Mouse (Mus musculus) intestine, embryonic 15.5 days (tissue): ENCODE data around the gene Esyt3. TPM values are rescaled to one million over a fixed set of nuclear protein-coding genes. Genes with fewer than 3 reads are reported as not detected.

Experiments used
- ATAC-seq: fragments of 200-750 bp; cut with Nextera tagmentation; 2 replicates; pipeline ENCODE4 v1.8.0; 2017; ENCODE audit warnings: moderate TSS enrichment, moderate library complexity
- H3K27ac ChIP-seq: fragments of 300-500 bp; sonication (generic); 2 replicates; pipeline ENCODE4 v1.5.1; 2015; ENCODE audit warnings: mild to moderate bottlenecking, inconsistent platforms
- H3K27me3 ChIP-seq: fragments of 300-500 bp; sonication (generic); replicated peaks from 2 replicates; pipeline ENCODE4 v1.6.1; 2015; ENCODE audit warnings: inconsistent platforms
- H3K36me3 ChIP-seq: fragments of 300-500 bp; sonication (generic); 2 replicates; pipeline ENCODE4 v1.6.1; 2015; ENCODE audit warnings: inconsistent platforms
- H3K4me1 ChIP-seq: fragments of 300-500 bp; sonication (generic); replicated peaks from 2 replicates; pipeline ENCODE4 v1.6.1; 2015; ENCODE audit warnings: inconsistent platforms
- H3K4me2 ChIP-seq: fragments of 300-500 bp; sonication (generic); replicated peaks from 2 replicates; pipeline ENCODE4 v1.6.1; 2015; ENCODE audit warnings: mild to moderate bottlenecking, inconsistent platforms
- H3K4me3 ChIP-seq: fragments of 300-500 bp; sonication (generic); replicated peaks from 2 replicates; pipeline ENCODE4 v1.5.1; 2015; ENCODE audit warnings: inconsistent platforms
- H3K9ac ChIP-seq: fragments of 300-500 bp; sonication (generic); 2 replicates; pipeline ENCODE4 v1.6.1; 2015; ENCODE audit warnings: inconsistent platforms
- H3K9me3 ChIP-seq: fragments of 300-500 bp; sonication (generic); 2 replicates; pipeline ENCODE4 v1.6.1; 2016; ENCODE audit warnings: inconsistent platforms
- WGBS: fragments of 180-500 bp; shearing (Covaris S2); methylation state at CpG from one replicate; pipeline ENCODE4 v1.1.7; 2015; 5-methylcytosine and 5-hydroxymethylcytosine counted together
- polyA plus RNA-seq: library from polyadenylated mRNA; unstranded; fragments of >200 nt; fragmentation: Nextera tagmentation; extraction: Ambion mirVana; gene quantifications from 2 replicates; pipeline ENCODE4 v1.2.1, GENCODE M21; 2015

Esyt3 gene
- polyA plus RNA-seq, 1 experiment from 2014 or later, result 0.53 TPM

DNA sequence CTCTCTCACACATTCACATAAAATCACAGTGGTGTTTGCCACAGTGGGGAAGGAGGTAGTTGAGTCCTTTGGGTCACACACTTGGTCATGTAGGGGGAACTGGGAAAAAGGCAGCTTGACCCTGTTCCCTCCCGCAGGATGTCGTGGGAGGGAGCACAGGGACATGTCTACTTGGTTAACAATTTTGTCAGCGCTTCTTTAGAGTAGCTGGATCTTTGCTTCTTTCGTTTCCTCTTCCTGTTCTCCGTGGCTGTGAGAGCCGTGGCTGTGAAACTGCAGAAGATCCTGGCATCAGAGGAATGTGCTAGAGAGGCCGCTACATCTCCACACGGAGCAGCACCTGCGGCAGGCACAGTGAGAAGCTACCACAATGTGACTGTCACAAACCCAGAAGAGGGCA is 24.2 kb upstream of the Esyt3 start:
- H3K4me1 ChIP-seq, result no peaks in the 10 kb centered on the region
- H3K27me3 ChIP-seq, result no peaks in the 10 kb centered on the region
- no peak overlapping the region for H3K4me2 ChIP-seq
- no peak for ATAC-seq
- H3K4me3 ChIP-seq, result no peak overlapping the region
- WGBS, result 67% methylated on average over 9 of the region's 9 CpGs
- H3K9me3 ChIP-seq, result no peaks in the 10 kb centered on the region
- no peak overlapping the region for H3K9ac ChIP-seq
- H3K36me3 ChIP-seq, result no peaks in the 10 kb centered on the region
- no peak overlapping the region for H3K27ac ChIP-seq

DNA sequence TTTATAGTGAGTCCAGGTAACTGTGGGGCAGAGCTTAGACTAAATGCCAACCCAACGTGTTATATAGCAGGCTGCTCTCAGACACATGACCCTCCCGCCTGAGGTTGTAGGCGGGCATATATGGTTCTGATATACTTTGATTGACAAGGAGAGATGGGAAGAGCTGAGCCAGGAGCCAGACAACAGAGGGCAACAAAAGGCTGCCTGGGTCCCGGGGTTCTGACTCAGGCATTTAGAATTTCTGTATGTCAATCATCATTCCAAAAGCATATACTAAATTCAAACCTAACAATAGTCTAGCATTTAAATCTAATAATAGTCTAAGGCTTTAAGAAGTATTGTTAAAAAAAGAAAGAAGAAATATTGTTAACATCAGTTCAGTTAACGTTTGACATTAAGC is 20.8 kb upstream of the Esyt3 start:
- ATAC-seq, result no peak
- Histone ChIP-seq H3K9ac (no peak overlapping the region), H3K4me3 (no peak overlapping the region), H3K27me3 (no peaks in the 10 kb centered on the region), H3K36me3 (no peaks in the 10 kb centered on the region), H3K9me3 (no peaks in the 10 kb centered on the region), H3K27ac (no peak overlapping the region), H3K4me1 (no peaks in the 10 kb centered on the region; the same call in 1 of the 2 replicates), H3K4me2 (no peak overlapping the region)
- 64% methylated on average over 5 of the region's 5 CpGs for WGBS

DNA sequence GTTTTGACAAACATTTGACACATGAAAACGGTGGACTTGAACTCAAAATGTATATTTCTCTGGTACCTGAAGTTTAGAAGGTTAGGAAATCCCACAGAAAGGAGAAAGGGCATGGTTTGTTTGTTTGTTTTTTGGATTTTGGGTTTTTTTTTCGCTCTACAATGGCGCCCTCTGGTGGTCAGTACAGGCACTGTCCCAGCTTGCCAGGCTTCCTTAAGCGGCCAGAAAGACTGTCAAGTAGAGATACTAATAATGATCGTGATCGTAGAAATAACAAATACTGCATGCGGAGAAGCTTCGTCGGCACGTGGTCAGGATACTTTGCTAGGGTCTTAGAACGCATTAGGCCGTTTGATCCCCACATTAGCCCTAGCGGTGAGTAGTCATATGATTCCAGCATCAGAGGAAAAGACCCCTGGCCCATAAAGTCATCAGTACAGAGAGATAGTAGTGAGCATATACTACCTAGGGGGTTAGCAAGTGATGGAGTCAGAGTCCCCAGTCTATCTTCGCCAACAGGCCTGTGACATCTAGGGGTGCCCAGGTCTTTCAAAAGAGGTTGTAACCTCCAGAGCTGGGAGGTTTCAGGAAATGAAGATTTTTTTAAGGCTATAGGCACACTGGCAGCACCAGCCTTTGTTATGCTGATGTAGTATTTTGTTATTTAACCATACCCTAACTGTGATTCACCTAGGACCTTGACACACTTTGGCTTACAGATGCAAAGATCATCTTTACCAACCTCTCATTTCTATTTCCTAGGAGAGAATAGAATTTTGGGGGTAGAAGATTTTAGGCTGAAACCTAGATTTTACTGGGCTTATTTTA is 18.4 kb upstream of the Esyt3 start:
- H3K9me3 ChIP-seq, result no peaks in the 10 kb centered on the region
- no peaks in the 10 kb centered on the region for H3K36me3 ChIP-seq
- no peak overlapping the region for H3K4me3 ChIP-seq
- ATAC-seq, result no peak
- no peak overlapping the region for H3K27ac ChIP-seq
- no peak overlapping the region for H3K9ac ChIP-seq
- no peak overlapping the region for H3K4me2 ChIP-seq
- 8% methylated on average over 14 of the region's 14 CpGs for WGBS
- no peaks in the 10 kb centered on the region; the same call in 1 of the 2 replicates for H3K4me1 ChIP-seq
- no peaks in the 10 kb centered on the region for H3K27me3 ChIP-seq

DNA sequence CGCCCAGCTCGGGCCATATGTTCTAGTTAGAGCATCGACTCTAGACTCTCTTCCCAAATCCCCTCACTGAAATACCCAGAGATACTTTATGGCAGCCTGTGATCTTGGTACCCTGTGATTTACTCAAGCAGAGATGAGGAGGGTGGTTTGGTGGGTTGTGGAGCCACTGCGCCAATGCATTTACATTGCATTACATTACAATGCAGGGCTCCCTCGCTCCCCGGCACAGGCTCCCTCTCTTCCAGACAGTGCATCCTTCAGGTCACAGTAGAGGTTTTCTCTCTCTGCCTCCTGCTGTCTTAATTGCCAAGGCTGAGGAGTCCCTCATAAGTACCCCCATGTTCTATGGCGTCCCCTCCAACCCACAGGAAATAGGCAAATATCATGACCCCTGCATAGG is 10.1 kb upstream of the Esyt3 start:
- Histone ChIP-seq H3K9ac (no peak overlapping the region), H3K4me1 (no peaks in the 10 kb centered on the region), H3K27me3 (no peaks in the 10 kb centered on the region), H3K9me3 (no peaks in the 10 kb centered on the region), H3K4me2 (no peak overlapping the region), H3K4me3 (no peak overlapping the region), H3K27ac (no peak overlapping the region), H3K36me3 (no peaks in the 10 kb centered on the region)
- WGBS, result 80% methylated on average over 7 of the region's 7 CpGs
- ATAC-seq, result no peak

DNA sequence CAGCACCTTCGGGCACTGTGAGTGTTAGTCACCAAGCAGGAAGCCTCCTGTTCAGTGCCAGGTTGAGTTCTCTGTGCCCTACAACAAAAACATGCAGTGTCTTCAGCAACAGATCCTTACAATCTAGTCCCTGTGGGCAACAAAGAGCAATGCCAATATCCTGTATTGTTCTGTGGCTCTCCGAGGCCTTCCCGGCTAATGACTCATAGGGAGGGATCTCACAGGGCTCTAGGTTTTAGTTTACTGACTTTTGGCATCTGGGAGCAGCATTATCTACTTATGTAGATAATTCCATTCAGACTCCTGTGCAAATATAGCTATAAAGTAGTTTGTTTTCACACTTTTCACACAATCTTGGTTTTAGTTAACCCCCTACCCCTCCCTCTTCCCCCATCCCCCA is 7.5 kb upstream of the Esyt3 start:
- Histone ChIP-seq H3K36me3 (no peaks in the 10 kb centered on the region), H3K4me2 (no peak overlapping the region), H3K9me3 (no peaks in the 10 kb centered on the region), H3K27ac (no peak overlapping the region), H3K4me1 (no peaks in the 10 kb centered on the region), H3K9ac (no peak overlapping the region), H3K27me3 (no peaks in the 10 kb centered on the region), H3K4me3 (no peak overlapping the region)
- 55% methylated on average over 3 of the region's 3 CpGs for WGBS
- ATAC-seq, result no peak

DNA sequence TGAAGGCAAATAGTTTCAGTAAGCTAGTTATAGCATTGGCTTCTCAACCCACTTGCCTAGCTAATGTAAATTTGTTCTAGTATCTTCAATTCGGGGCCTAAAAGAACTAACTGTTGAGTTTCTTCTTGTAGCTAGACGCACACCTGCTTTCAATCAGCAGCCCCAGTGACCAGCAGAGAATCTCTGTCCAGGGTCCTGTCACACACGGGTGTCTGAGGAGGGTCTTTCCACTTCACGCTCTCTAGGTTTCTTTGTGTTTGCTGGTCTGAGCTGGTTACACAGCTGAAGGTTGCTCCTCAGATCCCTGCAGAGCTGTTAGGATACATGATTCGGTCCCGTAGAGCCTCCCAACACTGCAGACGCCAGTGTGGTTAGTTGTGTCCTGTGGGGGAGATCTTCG is 4.7 kb upstream of the Esyt3 start:
- Histone ChIP-seq H3K36me3 (no peaks in the 10 kb centered on the region), H3K4me2 (no peak overlapping the region), H3K9ac (no peak overlapping the region), H3K9me3 (no peaks in the 10 kb centered on the region), H3K4me1 (peaks cover 4% of the 10 kb centered on the region; the same call in 1 of the 2 replicates), H3K27me3 (peaks cover 13% of the 10 kb centered on the region), H3K27ac (no peak overlapping the region), H3K4me3 (no peak overlapping the region)
- WGBS, result 60% methylated on average over 8 of the region's 8 CpGs
- no peak for ATAC-seq

DNA sequence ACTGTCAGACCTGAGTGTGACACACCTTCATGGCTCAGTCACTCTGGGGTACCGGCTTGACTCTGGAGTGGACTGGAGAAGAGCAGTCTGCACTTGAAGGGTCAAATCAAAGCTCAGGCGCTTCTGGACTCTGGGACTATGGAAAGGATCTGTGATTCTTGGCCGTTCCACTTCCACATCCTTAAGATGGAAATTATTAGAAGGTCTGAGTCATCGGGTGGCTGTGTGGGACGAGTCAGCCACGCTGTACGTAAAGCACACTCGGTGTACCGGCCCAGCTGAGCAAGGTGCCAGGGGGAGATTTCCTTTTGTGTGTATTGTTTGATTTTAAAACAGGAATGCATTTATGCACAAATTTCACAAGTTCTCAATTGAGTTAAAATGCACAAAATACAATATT is 3.6 kb upstream of the Esyt3 start:
- H3K27ac ChIP-seq, result no peak overlapping the region
- WGBS, result 86% methylated on average over 9 of the region's 9 CpGs
- H3K9ac ChIP-seq, result no peak overlapping the region
- peaks cover 11% of the 10 kb centered on the region; the same call in 1 of the 2 replicates for H3K4me1 ChIP-seq
- no peaks in the 10 kb centered on the region for H3K9me3 ChIP-seq
- H3K27me3 ChIP-seq, result peaks cover 23% of the 10 kb centered on the region
- no peak for ATAC-seq
- H3K4me3 ChIP-seq, result no peak overlapping the region
- no peak overlapping the region for H3K4me2 ChIP-seq
- no peaks in the 10 kb centered on the region for H3K36me3 ChIP-seq

DNA sequence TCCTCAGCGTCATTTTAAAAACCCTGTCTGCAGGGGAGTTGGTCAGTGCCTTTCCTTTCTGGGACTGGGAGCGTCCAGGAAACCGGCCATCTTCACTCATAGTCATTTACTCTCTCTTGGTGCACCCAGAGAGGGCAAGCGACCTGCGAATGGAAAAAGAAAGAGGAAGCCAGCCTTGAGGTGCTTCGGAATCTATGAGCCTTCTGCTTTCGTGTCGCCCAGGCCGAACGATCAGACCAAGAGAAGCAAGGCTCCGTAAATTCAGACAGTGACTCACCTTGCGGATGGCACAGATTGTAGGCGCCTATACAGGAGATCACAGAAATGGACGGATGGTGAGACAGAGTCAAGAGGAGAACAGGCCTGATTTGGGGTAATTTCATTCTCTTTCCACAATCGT is 655 bp upstream of the Esyt3 start:
- Histone ChIP-seq H3K4me3 (no peak overlapping the region), H3K4me1 (peaks cover 11% of the 10 kb centered on the region; the same call in 1 of the 2 replicates), H3K9ac (no peak overlapping the region), H3K36me3 (no peaks in the 10 kb centered on the region), H3K9me3 (no peaks in the 10 kb centered on the region), H3K27ac (no peak overlapping the region), H3K27me3 (peaks cover 38% of the 10 kb centered on the region), H3K4me2 (no peak overlapping the region)
- no peak for ATAC-seq
- whole genome bisulfite sequencing, result 90% methylated on average over 15 of the region's 15 CpGs

DNA sequence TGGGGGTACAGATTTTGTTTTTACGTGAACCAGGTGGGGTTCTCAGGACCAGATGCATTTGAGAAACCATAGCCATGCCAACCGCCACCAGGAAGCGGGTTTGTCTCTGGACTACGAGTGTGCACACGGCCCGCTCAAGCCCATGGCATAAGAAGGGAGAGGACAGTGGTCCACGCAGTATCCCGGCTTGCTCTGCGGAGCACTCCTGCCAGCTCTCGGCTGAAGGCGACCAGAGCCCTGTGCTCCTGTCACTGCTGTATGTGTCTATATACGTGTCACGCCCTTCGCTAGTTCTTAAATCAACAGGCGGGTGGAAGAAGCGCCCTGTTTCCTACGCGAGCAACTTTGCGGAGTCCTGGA is 816 bp downstream of the Esyt3 start:
- Histone ChIP-seq H3K27me3 (peaks cover 38% of the 10 kb centered on the region), H3K4me2 (peak overlapping the region; percentile 99), H3K27ac (no peak overlapping the region), H3K36me3 (no peaks in the 10 kb centered on the region), H3K4me3 (peak overlapping the region; percentile 46), H3K9ac (peak overlapping the region; percentile 44; the same call in 1 of the 2 replicates), H3K4me1 (peaks cover 11% of the 10 kb centered on the region; the same call in 1 of the 2 replicates), H3K9me3 (no peaks in the 10 kb centered on the region)
- WGBS, result 3% methylated on average over 19 of the region's 19 CpGs
- ATAC-seq, result peak; percentile 44

DNA sequence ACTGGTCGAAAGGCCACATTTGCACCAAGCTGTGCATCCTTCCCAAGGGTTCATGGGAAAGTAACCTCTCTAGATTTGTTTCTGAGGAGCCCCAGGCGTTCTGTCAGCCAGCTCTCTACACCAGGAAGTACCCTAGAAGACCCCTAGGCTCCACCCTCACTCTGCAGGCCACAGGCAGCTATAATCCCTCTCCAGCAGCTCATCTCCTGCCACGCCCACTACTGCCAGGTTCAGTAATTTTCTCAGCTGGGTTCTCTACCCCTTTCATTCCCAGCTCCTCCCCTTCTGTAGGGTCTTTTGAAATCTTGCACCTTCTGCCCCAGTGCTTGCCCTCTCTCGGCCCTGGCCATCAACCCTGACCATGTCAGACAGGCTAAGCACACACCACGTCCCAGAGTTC is 2.4 kb downstream of the Esyt3 start:
- WGBS, result 48% methylated on average over 5 of the region's 5 CpGs
- no peak overlapping the region for H3K9ac ChIP-seq
- H3K27ac ChIP-seq, result no peak overlapping the region
- no peak overlapping the region for H3K4me2 ChIP-seq
- no peak for ATAC-seq
- H3K4me1 ChIP-seq, result peaks cover 11% of the 10 kb centered on the region; the same call in 1 of the 2 replicates
- H3K36me3 ChIP-seq, result no peaks in the 10 kb centered on the region
- no peaks in the 10 kb centered on the region for H3K9me3 ChIP-seq
- H3K4me3 ChIP-seq, result no peak overlapping the region
- peaks cover 38% of the 10 kb centered on the region for H3K27me3 ChIP-seq

DNA sequence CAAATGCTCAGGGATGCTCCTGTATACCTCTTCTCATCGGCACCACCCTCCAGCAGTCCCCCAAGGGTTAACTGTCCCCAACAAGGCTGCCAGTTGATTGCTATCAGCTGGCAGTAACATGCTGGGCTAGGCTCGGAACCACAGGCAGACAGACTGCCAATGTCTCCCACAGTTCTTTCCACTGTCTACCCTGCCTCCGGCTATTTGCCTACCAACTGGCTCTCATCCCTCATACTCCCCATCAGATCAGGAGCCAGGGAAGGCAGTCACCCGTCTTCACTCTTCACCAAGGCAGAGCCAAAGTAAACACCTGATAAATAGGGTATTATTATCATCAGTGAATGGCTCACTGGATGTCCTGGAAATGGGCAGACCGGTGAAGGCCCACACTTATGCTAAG is 3.6 kb downstream of the Esyt3 start:
- 67% methylated on average over 5 of the region's 5 CpGs for WGBS
- Histone ChIP-seq H3K36me3 (no peaks in the 10 kb centered on the region), H3K9ac (no peak overlapping the region), H3K4me1 (peaks cover 11% of the 10 kb centered on the region; the same call in 1 of the 2 replicates), H3K4me2 (no peak overlapping the region), H3K4me3 (no peak overlapping the region), H3K9me3 (no peaks in the 10 kb centered on the region), H3K27me3 (peaks cover 38% of the 10 kb centered on the region), H3K27ac (no peak overlapping the region)
- no peak for ATAC-seq

DNA sequence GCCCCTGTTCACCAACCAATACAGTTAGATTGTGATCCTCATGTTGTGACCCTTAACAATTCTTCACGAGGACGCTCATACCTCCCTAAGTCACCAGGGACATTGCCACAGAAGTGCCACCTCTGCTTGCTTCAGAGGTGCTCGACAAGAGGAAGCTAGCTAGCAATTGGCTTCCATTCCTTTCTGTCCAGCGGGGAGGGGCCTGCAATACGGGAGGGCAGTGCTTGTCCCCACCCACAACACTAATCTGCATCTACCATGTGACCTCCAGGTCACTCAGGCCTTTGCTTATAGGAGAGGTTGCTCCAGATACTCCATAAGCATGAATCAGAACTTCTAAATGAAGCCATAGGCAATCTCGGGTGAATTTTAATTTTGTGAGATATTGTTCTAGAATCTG is 5.0 kb downstream of the Esyt3 start:
- Histone ChIP-seq H3K4me1 (peaks cover 10% of the 10 kb centered on the region; the same call in 1 of the 2 replicates), H3K36me3 (no peaks in the 10 kb centered on the region), H3K9me3 (no peaks in the 10 kb centered on the region), H3K27me3 (peaks cover 28% of the 10 kb centered on the region), H3K27ac (no peak overlapping the region), H3K4me3 (no peak overlapping the region), H3K4me2 (no peak overlapping the region), H3K9ac (no peak overlapping the region)
- WGBS, result 59% methylated on average over 6 of the region's 6 CpGs
- ATAC-seq, result no peak

DNA sequence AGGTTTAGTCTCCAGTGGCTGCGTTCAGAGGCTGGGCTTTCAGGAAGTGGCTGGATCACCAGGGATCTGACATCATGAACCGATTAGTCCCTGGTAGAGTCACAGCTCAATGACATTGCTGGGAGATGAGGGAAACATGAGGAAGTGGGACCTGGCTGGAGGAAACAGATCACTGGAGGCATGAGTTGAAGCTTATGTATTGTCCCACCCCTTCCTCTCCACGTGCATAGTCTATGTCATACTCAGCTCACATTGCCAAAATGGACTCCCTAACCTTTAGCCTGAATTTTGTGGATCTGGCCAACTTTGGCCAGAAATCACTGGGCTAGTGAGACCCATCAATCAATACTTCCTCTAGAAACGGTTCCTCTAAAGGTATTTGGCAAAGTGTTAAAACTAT is 5.4 kb downstream of the Esyt3 start:
- no peaks in the 10 kb centered on the region for H3K9me3 ChIP-seq
- H3K4me2 ChIP-seq, result no peak overlapping the region
- no peak for ATAC-seq
- H3K27ac ChIP-seq, result no peak overlapping the region
- H3K4me3 ChIP-seq, result no peak overlapping the region
- no peak overlapping the region for H3K9ac ChIP-seq
- WGBS, result 64% methylated on average over 4 of the region's 4 CpGs
- H3K27me3 ChIP-seq, result peaks cover 24% of the 10 kb centered on the region
- peaks cover 6% of the 10 kb centered on the region; the same call in 1 of the 2 replicates for H3K4me1 ChIP-seq
- no peaks in the 10 kb centered on the region for H3K36me3 ChIP-seq
